Mouse (Mus musculus) ovary, postnatal 36 days (tissue): ENCODE measurements at regions not wholly inside any gene's neighbourhood (a gene's known extent, or its start where the extent isn't known, plus 50 kb on each side); places are given as distances from the start of the nearest gene placed in this dataset.

Experiments
- DNase-seq: peaks from one replicate; pipeline ENCODE4 v3.0.0; 2022; ENCODE audit warnings: low spot score, mixed read lengths

DNA sequence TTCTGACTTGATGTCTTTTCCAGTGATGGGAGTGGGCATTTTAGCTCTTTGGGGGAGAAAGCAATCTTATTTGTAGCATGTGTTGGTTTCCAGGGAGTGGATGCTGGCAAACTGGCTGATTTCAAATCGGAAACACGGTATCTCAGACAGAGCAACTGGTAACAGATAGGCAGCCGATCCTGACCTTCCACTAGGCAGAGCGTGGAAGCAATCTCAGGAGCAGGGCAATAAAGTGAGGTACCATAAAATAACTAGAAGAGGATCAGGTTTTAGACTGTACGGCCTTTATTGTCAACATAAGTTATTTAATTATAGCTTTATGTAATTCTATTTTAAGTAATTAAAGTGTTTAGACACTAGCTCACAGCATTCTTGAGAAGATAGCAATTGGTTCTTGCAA is 390.0 kb downstream of the Plk2 start:
- no peak for DNase-seq

DNA sequence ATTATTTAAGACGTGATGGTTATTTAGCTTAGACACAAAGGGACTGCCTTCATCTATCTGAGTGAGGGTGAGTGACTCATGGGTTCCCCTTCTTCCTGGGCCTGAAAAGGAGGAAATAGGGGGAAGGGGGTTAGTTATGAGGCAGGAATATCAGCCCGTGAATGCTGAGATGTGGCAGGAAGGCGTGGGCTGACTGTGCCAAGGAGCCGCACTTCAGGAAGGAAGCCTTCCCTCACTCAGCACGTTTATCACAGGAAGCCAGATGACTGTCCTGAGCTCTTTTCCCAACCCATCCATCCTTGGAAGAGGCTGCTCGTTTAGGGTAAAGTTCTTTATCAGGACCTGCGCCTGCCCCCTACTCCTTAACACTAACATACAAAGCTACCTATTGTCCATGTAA is 403.5 kb downstream of the Plk2 start:
- no peak for DNase-seq

DNA sequence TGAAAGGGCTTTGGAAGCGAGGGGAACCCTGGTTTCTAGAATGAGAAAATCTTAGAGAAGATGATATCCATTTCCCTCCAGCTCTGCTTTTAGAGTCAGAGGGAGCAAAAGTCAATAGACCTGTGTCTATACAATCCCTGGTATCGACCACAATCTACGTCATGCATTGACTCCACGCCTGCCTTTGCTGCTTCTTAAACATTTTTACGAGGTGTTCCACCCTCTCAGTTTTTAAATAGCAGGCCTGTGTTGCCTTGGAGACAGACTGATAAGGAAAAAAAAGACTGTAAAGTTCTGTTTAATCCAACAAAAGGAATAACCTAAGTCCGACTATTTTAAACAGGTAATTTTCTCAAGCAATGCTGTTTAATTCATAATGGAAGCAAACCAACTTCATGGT is 408.0 kb downstream of the Plk2 start:
- DNase-seq = no peak

DNA sequence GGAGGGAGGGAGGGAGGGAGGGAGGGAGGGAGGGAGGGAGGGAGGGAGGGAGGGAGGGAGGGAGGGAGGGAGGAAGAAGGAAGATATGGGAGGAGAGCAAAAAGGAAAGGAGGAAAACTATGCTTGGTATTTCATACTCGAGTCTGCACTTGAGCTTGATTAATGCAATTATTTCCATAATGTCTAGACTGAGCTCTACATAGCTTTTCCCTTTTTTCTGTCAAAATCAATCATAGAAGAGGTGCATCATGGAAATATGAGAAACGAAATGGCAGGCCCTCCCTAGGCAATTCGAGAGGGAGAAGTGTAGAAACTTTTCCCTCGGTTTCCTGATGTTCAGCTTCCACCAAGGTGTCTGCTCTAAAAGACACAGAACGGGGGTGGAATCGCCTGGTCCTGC is 417.6 kb downstream of the Plk2 start:
- DNase-seq = no peak

DNA sequence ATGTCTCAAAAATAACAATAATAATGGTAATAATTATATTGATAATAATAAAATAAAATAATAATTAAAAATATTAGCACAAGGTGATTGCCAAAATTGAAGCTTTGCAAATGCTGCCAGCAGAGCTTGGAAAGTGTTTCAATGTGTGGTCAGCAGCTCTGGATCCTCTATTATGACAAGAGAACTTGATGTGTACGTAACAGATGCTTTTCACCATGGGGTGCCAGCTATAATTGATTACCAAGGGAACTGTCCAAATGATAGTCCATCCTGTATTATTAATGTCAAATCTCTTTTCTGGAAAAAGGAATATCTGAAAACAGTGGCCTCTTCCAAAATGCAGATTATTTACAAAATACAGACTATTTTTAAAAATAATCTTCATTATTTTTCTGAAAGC is 419.2 kb downstream of the Plk2 start:
- DNase-seq = no peak

DNA sequence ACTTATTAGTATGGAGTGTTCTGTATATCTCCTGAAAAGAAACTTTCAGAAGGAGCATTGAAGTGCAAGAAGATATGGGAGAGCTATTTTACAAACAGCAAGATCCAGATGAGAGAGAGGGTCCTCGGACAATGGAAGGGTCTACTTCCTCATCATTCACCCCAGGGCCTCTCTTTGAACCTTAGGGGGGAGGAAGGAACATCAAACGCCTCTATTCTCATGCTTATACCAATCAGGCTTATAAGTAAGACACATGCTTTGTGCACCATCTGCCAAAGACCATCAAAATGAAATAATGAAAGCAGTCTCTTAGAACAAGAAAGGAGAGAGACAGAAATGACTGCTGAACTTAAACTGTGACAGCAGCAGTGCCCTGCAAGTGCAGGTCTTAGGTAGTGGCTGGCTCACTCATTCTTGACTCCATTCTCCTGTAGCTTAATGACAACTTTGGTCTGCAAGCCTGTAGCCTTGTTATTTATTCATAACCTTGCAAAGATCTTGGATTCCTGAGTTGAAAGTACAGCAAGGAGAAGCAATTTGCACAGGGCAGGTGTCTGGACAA is 424.5 kb downstream of the Plk2 start:
- no peak for DNase-seq

DNA sequence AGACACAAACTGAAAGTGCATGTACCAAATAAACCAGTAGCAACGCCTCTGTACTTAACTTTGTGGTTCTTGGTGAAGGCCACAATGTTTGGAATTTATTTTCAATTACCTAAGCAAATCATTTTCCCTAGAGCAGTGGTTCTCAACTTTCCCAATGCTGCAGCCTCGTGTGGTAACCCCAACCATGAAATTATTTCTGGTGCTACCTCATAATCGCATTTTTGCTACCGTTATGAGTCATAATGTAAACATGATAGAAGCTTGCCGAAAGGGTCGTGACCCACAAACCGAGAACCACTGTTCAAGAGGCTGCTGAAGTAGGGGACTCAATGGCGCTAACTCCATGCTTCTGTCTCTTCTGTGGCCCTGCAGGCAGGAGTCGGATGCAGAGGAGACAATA is 429.9 kb upstream of the Actbl2 start:
- DNase-seq = no peak

DNA sequence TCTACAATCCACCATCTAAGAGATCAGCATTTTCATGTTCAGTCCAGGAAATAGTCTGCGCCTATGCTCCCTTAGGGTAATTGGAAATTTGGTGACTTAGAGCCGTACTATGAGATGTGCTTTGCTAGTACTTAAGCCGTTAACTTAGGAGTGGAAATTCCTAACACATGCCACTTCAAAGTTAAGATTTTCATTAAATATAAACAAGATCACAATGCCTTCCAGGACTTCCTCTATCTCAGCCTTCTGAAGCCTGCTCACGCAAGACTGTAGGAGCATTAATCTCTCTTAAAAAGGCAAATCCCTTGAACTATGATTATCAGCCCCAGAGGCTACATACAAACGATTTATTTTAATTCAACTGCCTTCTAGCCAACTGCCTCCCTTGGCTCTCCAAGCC is 422.4 kb upstream of the Actbl2 start:
- DNase-seq = no peak

DNA sequence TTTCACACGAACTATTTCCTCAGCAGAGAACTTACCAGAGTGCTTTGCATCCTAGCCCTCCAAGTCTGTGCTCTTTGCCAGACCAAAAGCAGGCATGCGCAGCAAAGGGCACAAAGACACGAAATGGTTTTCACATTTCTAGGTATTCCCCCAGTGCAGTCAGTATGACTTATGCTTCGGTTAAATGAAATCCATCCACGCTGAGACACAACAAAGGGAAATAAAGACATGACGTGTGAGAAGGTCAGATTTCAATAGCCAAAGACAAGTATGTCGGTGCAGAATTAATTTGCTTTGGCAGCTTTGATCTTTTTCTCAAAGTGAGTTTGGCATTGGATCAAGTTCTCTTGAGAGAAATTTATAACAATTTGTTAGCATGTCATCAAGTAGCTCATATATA is 417.9 kb upstream of the Actbl2 start:
- DNase-seq = no peak

DNA sequence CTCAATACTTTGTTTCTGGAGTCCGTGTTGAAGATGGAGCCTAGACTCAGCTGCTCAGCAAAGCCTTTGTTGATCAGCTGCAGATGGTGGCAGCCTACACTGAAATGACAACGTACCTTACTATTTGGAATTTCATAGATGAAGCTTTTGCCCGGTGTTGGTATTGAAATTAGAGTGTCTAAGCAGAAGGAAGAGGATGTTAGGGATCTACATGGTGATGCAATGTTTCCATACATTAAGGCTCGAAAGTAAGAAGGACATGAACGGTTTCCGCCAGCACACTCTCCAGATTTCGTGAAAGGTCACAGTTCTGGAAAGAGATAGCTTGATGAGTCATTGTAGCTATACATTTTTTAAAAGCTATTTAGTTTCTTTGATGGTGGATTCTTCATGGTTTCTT is 412.9 kb upstream of the Actbl2 start:
- no peak for DNase-seq

DNA sequence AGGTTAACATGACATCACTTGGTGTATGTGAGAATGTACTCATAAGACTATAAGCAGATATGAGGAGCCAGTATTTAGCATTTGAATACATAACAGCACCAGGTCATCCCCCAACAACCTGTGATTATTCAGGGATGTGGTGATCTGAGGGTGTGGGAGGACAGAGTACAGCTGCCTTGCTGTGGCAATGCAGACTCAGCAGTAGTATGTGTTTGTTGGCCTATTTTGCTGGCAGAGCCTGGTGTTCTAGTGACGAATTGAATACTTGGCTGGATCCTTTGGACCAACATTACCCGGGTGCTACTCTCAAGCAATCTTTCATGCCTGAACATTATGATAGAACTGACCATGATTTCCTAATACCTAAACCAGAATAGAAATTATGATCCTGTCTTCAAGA is 409.1 kb upstream of the Actbl2 start:
- DNase-seq = no peak

DNA sequence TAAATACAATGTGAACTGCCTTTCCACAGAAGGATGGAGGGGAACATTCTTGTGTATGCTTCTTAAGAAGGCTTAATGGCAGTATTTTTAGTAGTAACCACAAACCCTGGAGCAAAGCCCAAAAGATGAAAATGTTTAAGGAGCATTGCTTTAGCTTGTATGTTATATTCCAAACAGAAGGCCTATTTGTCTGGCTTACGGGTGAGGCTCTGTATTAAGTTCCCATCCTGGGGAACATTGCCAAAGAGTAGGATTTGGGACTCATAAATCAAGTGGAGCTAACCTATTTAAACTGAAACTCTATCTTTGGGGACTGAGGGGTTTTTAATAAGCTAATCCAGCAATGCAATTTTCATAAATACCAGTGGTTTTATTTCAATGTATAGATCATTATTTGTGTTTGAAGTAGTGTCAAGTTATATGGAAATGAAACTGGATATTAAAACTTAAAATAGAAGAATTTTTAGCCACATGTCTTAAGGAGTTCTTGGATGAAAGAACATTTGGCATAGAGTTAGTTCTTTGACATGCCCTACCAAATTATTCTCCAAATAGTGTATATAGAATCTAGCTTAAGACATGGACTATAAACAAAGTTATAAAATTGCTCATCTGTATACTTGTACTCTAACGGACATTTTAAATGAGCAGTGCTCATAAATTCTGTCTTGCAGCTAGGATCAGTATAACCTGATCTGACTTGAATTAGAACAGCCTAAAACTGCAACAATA is 401.7 kb upstream of the Actbl2 start:
- DNase-seq = no peak

DNA sequence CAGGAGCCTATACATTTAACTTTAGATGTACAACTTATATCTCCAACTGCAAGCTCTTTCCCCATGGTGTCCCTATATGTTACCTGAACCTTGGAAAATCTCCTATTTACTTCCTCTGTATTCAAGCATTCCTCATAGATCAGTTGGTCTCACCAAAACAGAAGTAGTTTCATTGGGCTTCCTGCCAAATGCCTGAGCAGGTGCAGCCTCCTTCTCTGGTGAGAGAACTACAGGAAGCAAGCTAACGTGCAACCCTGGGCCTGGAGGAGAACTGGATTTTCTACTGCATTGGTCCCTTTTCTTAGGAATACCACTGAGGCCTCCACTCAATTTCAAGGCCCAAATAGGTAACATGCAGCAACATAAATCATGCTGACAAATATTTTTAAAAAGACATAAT is 400.6 kb upstream of the Actbl2 start:
- no peak for DNase-seq

DNA sequence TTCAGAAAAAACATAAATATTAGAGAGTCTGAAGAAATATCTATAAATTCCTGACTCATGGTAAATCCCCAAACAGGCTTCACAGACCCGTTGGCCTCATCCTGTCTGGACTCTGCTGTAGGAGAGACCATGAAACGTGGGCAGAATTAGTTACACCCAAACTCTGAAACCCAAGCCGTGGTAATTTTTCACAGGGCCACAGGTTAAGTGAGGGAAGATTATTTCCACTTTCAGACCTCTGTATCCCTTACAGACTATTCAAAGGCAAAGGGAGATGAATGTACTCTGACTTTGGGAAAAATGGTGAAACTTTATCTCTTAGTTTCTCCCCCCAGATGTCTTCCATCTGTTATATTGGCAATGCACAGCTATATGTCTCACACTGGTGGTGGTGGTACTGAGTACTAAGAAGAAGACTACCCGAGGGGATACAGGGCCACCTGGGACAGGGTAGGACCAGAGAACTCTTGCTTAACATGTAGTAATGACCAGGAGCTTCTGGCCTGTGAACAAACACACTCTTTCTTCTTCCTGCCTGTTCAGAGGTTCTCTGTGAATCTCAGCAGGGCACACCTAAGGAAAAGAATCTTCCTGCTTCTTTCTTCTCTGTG is 388.8 kb upstream of the Actbl2 start:
- DNase-seq = no peak

DNA sequence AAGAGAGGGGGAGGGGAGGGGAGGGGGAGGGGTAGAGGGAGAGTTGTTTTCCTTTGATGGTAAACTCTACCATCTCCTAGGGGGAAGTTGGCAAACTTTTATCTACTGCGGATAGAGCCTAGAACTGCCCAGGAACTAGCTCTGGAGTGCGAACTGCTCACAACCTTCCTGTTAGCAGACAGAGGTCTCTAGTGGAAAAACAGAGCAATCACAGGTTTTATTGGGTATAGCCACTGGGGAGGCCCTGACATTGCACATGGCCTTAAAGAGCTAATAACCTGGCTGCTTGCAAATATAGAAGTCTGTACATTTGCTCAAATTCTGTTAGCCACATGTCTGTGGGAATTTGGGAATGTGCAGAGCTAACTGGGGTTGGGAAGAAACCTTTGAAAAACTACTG is 388.1 kb upstream of the Actbl2 start:
- no peak for DNase-seq

DNA sequence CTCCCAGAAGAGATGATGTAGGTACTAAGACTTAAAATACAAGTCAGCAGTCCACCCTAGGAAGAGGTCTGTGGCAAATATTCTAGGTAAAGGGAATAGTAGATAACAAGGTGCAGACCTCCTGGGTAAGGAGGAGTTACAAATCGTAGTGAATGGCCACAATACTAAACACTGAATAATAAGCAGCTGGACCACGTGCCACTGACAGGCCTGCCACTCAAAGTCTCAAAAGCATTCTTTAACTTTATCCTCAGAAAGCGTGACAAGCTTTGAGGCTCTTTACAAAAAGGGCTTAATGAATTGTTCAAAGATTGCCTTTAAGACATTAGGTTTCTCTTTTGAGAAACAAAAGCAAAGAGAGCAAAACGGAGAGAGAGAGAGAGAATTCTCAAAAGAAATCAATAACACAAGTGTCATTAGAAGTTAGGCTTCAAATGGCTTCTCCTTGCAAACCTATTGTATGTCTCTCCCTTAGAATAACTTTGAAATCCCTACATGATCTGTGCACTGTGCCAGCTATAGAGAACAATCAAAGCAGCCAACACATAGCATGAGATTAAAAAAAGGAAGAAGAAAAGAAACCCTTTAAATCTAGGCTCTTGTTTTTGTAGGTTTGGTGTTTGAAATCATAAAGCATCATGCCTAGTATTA is 383.6 kb upstream of the Actbl2 start:
- DNase-seq = no peak

DNA sequence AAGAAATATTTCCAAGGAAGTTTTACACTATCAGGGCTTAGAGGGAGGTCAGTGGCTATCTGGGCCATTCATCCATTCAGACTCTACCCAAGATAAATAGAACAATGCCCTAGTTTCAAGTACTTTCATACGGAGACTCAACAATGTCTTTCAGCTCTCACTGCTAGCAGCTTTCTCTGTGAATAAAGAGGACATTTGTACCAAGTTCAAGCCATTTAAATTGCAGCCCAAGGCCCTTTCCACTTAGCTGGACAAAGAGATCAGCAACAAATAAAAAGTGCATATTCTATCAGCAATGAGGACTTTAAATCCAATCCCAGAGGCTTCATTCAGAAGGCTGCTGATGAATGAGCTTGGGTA is 383.1 kb upstream of the Actbl2 start:
- DNase-seq = no peak

DNA sequence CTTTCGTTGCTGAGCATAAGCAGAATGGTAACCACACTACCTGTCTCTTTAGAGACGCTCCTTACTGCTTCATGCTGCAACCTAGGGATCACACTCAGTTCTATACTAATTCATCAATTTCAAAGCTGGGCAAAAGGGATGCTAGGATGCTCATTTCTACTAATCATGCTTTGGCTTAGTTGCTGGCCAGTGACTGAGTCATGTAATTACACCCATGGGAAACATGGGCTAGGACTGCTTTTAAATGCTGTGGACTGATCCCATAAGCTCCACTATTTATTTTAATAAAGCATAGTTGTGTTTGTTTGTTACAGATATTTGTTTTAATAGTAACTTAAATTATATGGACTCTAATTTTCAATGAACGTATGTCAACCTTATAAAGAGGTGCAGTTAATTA is 373.2 kb upstream of the Actbl2 start:
- DNase-seq = no peak

DNA sequence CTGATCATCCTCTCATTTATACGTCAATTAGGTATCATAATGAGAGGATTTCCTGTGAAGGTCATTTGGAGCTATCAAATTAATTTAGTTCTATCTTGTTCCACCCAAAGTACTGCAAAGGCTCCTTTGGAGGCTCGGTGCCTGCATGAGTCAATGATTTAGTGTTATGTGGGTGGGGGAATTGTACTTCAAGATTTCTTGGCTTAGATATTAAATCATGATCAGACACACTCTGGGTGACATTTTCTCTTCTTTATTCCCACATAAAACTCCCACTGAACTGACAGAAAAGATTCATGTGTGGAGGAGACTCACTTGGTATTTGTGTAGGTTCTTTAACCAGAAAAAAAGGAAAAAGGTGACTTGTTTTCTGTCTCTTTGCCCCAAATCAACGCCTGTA is 372.6 kb upstream of the Actbl2 start:
- DNase-seq = no peak

DNA sequence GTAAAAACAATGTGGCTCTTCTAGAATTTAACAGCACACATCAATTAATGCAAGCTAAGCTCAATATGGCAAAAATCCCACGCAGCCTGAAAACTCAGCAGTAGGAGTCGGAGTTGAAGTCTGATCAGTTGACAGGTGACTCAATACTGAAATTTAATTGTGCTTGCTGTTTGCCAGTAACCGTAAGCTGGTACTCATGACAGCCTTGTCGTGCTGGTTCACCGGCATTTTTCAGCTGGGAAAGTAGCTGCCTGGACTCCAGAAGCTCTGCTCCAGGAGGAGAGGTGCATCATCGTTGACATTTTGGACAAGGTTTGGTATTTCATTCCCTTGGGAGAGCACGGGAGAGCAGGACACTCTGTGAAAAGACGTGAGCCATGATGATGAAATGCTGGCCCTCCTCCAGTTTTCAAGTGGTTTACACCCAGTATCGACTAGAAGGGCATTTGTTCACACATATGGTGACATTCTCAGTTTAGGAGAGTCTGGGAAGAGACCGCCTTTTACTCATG is 372.1 kb upstream of the Actbl2 start:
- no peak for DNase-seq

DNA sequence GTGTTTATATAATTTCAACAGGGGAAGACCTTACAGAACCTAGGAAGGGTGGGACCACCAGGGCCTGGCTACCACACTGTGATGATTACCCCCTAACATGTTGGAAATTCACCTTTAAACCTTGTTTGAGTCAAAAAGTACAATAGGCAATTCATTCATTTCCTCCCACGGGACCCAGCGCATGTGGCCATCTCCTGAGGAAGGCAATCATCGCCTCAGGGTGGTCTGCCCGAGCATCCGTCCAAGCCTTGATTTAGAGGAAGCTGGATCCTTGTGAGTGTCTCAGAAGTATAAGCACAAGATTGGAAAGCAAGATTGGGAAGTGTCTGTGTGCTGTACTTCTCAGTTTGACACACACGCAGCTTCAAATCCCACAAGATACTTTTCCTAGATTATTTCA is 360.9 kb upstream of the Actbl2 start:
- no peak for DNase-seq

DNA sequence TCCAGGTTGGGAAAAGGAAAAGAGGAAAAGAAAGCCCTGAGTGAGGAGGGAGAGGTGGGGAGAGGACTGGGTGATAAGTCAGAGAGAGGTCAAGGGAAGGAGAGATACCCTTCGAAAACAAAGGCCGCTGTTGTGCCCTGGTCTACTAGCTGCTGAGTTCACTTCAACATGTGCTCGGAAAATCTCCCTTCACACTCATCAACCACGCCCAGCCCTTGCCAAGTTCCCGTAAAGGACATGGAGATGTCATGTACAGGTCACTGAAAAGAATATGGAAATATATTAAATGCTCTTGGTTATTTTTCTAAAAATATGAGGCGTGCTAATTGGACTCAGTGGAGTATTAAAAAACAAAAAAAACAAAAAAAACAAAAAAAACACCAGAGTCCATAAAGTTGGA is 359.5 kb upstream of the Actbl2 start:
- DNase-seq = no peak

DNA sequence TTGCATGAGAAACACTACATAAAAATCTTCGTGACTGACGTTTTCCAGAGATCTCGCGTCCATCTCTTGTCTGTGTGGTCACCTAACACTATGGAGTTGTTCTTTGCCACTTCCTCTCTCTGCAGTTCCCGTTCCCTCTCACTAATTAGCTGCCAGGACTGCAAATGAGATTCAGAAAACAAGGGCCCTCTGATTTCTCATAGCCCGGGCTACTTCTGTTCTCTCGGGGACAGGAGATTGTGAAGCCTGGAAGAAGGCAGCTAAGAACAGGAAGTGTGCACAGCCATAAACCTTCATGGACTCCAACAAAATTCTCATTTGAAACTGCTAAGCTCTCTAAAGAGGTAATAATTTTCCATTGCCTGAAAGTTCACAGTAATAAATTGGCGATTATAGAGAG is 358.9 kb upstream of the Actbl2 start:
- no peak for DNase-seq
